Mouse (Mus musculus): Measurements from ENCODE around the gene Cep70. TPM values are rescaled to one million over a fixed set of nuclear protein-coding genes. Genes with fewer than 3 reads are reported as not detected.

Cep70 gene
- 29.8 TPM for polyA plus RNA-seq (2014; fragmentation: Illumina TruSeq; extraction: RNeasy Lipid Tissue Mini Kit (QIAGEN cat#74804); ENCODE audit: low read depth, low replicate concordance)

GRCm38 (mm10) chr9:99243190-99243894, at the start of gene Cep70:
Cep70 (plus strand) TSS chr9:99243367.

GRCm38 (mm10) chr9:99237139-99237538, 6.0 kb upstream of the Cep70 start, which contains the start of gene Faiml:
Faiml (minus strand) TSS chr9:99237239.

Other genes starting within 250 kb of the Cep70 start
- not detected for gene Gm1123, start 207.7 kb upstream of the Cep70 start, polyA plus RNA-seq (2014; fragmentation: Illumina TruSeq; extraction: RNeasy Lipid Tissue Mini Kit (QIAGEN cat#74804); ENCODE audit: low read depth, low replicate concordance)
- 19.4 TPM for gene Pik3cb, start 102.7 kb upstream of the Cep70 start, polyA plus RNA-seq (2014; fragmentation: Illumina TruSeq; extraction: RNeasy Lipid Tissue Mini Kit (QIAGEN cat#74804); ENCODE audit: low read depth, low replicate concordance)
- gene Faiml, start 6.1 kb upstream of the Cep70 start, polyA plus RNA-seq (2014; fragmentation: Illumina TruSeq; extraction: RNeasy Lipid Tissue Mini Kit (QIAGEN cat#74804); ENCODE audit: low read depth, low replicate concordance): not detected
- gene Esyt3, start 115.2 kb downstream of the Cep70 start, polyA plus RNA-seq (2014; fragmentation: Illumina TruSeq; extraction: RNeasy Lipid Tissue Mini Kit (QIAGEN cat#74804); ENCODE audit: low read depth, low replicate concordance): 0.12 TPM
- gene Mras, start 194.0 kb downstream of the Cep70 start, polyA plus RNA-seq (2014; fragmentation: Illumina TruSeq; extraction: RNeasy Lipid Tissue Mini Kit (QIAGEN cat#74804); ENCODE audit: low read depth, low replicate concordance): 25.8 TPM
- gene Nme9, start 208.1 kb downstream of the Cep70 start, polyA plus RNA-seq (2014; fragmentation: Illumina TruSeq; extraction: RNeasy Lipid Tissue Mini Kit (QIAGEN cat#74804); ENCODE audit: low read depth, low replicate concordance): not detected